Mouse (Mus musculus) MEL (cell line): ENCODE results near the gene Cops2. TPM values are rescaled to one million over a fixed set of nuclear protein-coding genes. Genes with fewer than 3 reads are reported as not detected.
A peak's percentile ranks its signal among the peaks of the same experiment; 100 is the strongest.

Experiments
- DNase-seq: peaks from one replicate; pipeline ENCODE4 v3.0.0; 2011; ENCODE audit warnings: low read depth, low spot score
- H3K27ac ChIP-seq: 2 replicates; pipeline ENCODE4 v1.5.1; 2012; ENCODE audit warnings: low read depth, mild to moderate bottlenecking, control low read depth, low read length, moderate library complexity; ENCODE audit not compliant: control insufficient read depth
- H3K27me3 ChIP-seq, 2 experiments: fragments of 150-350 bp in 1 of 2; sonication (generic) in 1 of 2; 2 replicates each; pipeline ENCODE4 v1.6.1; 2012; ENCODE audit warnings: low read length in 2 of 2, mild to moderate bottlenecking in 2 of 2, improper control_type of control experiment in 1 of 2, moderate library complexity in 1 of 2; ENCODE audit not compliant: insufficient read depth in 2 of 2, control insufficient read depth in 1 of 2
- H3K36me3 ChIP-seq, 2 experiments: 2 replicates each; pipeline ENCODE4 v1.6.1; 2012 to 2014; ENCODE audit warnings: low read length in 2 of 2, improper control_type of control experiment in 1 of 2, inconsistent platforms in 1 of 2, mild to moderate bottlenecking in 1 of 2; ENCODE audit not compliant: insufficient read depth in 2 of 2, control insufficient read depth in 1 of 2
- H3K4me1 ChIP-seq, 2 experiments: fragments of 150-350 bp in 1 of 2; sonication (generic) in 1 of 2; 2 replicates each; pipeline ENCODE4 v1.6.1; 2012; ENCODE audit warnings: low read length in 2 of 2, improper control_type of control experiment in 1 of 2, mild to moderate bottlenecking in 1 of 2; ENCODE audit not compliant: insufficient read depth in 2 of 2, control insufficient read depth in 1 of 2
- H3K4me3 ChIP-seq, 2 experiments: fragments of 150-350 bp in 1 of 2; sonication (generic) in 1 of 2; 2 replicates each; pipeline ENCODE4 v1.5.1; 2012; ENCODE audit warnings: low read depth in 2 of 2, low read length in 2 of 2, mild to moderate bottlenecking in 2 of 2, moderate library complexity in 2 of 2, control low read depth in 1 of 2, improper control_type of control experiment in 1 of 2; ENCODE audit not compliant: control insufficient read depth in 1 of 2, insufficient read depth in 1 of 2
- H3K79me2 ChIP-seq: 2 replicates; pipeline ENCODE4 v1.6.1; 2012; ENCODE audit warnings: mild to moderate bottlenecking, low read length, moderate library complexity; ENCODE audit not compliant: control insufficient read depth, poor library complexity, insufficient read depth
- H3K9ac ChIP-seq: 2 replicates; pipeline ENCODE4 v1.6.1; 2012; ENCODE audit warnings: low read depth, mild to moderate bottlenecking, control low read depth, low read length, moderate library complexity; ENCODE audit not compliant: control insufficient read depth, poor library complexity, severe bottlenecking
- H3K9me3 ChIP-seq: fragments of 150-350 bp; sonication (generic); replicated peaks from 2 replicates; pipeline ENCODE4 v1.6.1; 2012; ENCODE audit warnings: mild to moderate bottlenecking, low read length, improper control_type of control experiment, moderate library complexity; ENCODE audit not compliant: insufficient read depth
- CHD1 ChIP-seq: IDR thresholded peaks from 2 replicates; pipeline ENCODE4 v1.6.1; 2012; ENCODE audit warnings: low read depth, mild to moderate bottlenecking, inconsistent platforms, low read length, improper control_type of control experiment
- ELF1 ChIP-seq: IDR thresholded peaks from 2 replicates; pipeline ENCODE4 v1.6.1; 2014; ENCODE audit warnings: low read depth, mild to moderate bottlenecking, inconsistent platforms, low read length, improper control_type of control experiment, moderate library complexity
- EP300 ChIP-seq, 2 experiments: IDR thresholded peaks; 2 replicates each; pipeline ENCODE4 v1.6.1; 2011; ENCODE audit warnings: improper control_type of control experiment in 2 of 2, low read length in 2 of 2, low read depth in 1 of 2, mild to moderate bottlenecking in 1 of 2
- GATA1 ChIP-seq: IDR thresholded peaks from 2 replicates; pipeline ENCODE4 v1.6.1; 2011; ENCODE audit warnings: low read depth, low read length, improper control_type of control experiment
- HCFC1 ChIP-seq: IDR thresholded peaks from 2 replicates; pipeline ENCODE4 v1.6.1; 2012; ENCODE audit warnings: low read depth, mild to moderate bottlenecking, inconsistent platforms, low read length, improper control_type of control experiment, moderate library complexity
- JUND ChIP-seq: IDR thresholded peaks from 2 replicates; pipeline ENCODE4 v1.6.1; 2011; ENCODE audit warnings: low read depth, mild to moderate bottlenecking, improper control_type of control experiment, low read length
- MYB ChIP-seq: IDR thresholded peaks from 2 replicates; pipeline ENCODE4 v1.6.1; 2011; ENCODE audit warnings: mild to moderate bottlenecking, low read depth, low read length, improper control_type of control experiment
- MYC ChIP-seq: IDR thresholded peaks from 2 replicates; pipeline ENCODE4 v1.6.1; 2011; ENCODE audit warnings: low read depth, mild to moderate bottlenecking, low read length, improper control_type of control experiment, moderate library complexity
- NRF1 ChIP-seq: IDR thresholded peaks from 2 replicates; pipeline ENCODE4 v1.6.1; 2014; ENCODE audit warnings: low read depth, mild to moderate bottlenecking, inconsistent platforms, low read length, improper control_type of control experiment, moderate library complexity; ENCODE audit not compliant: poor library complexity, insufficient read depth, severe bottlenecking
- POLR2AphosphoS2 ChIP-seq: IDR thresholded peaks from 2 replicates; pipeline ENCODE4 v1.6.1; 2011; ENCODE audit warnings: low read length, improper control_type of control experiment
- POLR2AphosphoS5 ChIP-seq: IDR thresholded peaks from 2 replicates; pipeline ENCODE4 v1.6.1; 2012; ENCODE audit warnings: low read depth, borderline replicate concordance, mild to moderate bottlenecking, inconsistent platforms, low read length, moderate library complexity, mixed read lengths
- RCOR1 ChIP-seq: IDR thresholded peaks from 2 replicates; pipeline ENCODE4 v1.6.1; 2012; ENCODE audit warnings: low read depth, mild to moderate bottlenecking, inconsistent platforms, low read length, improper control_type of control experiment
- SIN3A ChIP-seq: IDR thresholded peaks from 2 replicates; pipeline ENCODE4 v1.6.1; 2012; ENCODE audit warnings: low read length, improper control_type of control experiment, inconsistent platforms
- TAL1 ChIP-seq: IDR thresholded peaks from 2 replicates; pipeline ENCODE4 v1.6.1; 2012; ENCODE audit warnings: mild to moderate bottlenecking, inconsistent platforms, low read length, moderate library complexity, mixed read lengths
- TBP ChIP-seq: IDR thresholded peaks from 2 replicates; pipeline ENCODE4 v1.8.0; 2011; ENCODE audit warnings: low read depth, low read length, improper control_type of control experiment
- USF1 ChIP-seq: IDR thresholded peaks from 2 replicates; pipeline ENCODE4 v1.6.1; 2014; ENCODE audit warnings: low read depth, mild to moderate bottlenecking, inconsistent platforms, low read length, improper control_type of control experiment, moderate library complexity
- USF2 ChIP-seq, 2 experiments: IDR thresholded peaks; 2 replicates each; pipeline ENCODE4 v1.6.1; 2011 to 2012; ENCODE audit warnings: improper control_type of control experiment in 2 of 2, low read length in 2 of 2, borderline replicate concordance in 1 of 2, inconsistent platforms in 1 of 2, low read depth in 1 of 2, mild to moderate bottlenecking in 1 of 2; ENCODE audit not compliant: insufficient read depth in 1 of 2
- ZMIZ1 ChIP-seq: IDR thresholded peaks from 2 replicates; pipeline ENCODE4 v1.6.1; 2012; ENCODE audit warnings: low read depth, mild to moderate bottlenecking, inconsistent platforms, low read length, improper control_type of control experiment, moderate library complexity
- ZNF384 ChIP-seq: IDR thresholded peaks from 2 replicates; pipeline ENCODE4 v1.6.1; 2012; ENCODE audit warnings: low read depth, mild to moderate bottlenecking, inconsistent platforms, low read length, improper control_type of control experiment
- polyA plus RNA-seq, 2 experiments: library from polyadenylated mRNA; stranded (reverse) in 1 of 2; unstranded in 1 of 2; fragments of >175 nt in 1 of 2; fragments of >200 nt in 1 of 2; gene quantifications; 2 replicates each; pipeline versions ENCODE4 v1.2.1 to v1.2.4; 2012; ENCODE audit warnings: low replicate concordance in 2 of 2, low read depth in 1 of 2; ENCODE audit not compliant: insufficient read length in 2 of 2, insufficient read depth in 1 of 2, missing spikeins in 1 of 2
- total RNA-seq: library from RNA; depleted of rRNA; stranded (reverse); fragments of 300-350 nt; gene quantifications from 2 replicates; pipeline ENCODE4 v1.2.3, GENCODE M21; 2012

The Cops2 gene
- total and polyA plus RNA-seq, 3 experiments, result 65.3 to 131 (median 66.2) TPM

- Histone ChIP-seq H3K9ac (no peak overlapping the region), H3K9me3 (no peaks in the 10 kb centered on the region), H3K27ac (no peak overlapping the region), H3K27me3 (no peaks in the 10 kb centered on the region), H3K4me1 (peaks cover 0 to 23% of the 10 kb centered on the region in 2 experiments; a peak in 3 of 4 replicates), H3K79me2 (no peaks in the 10 kb centered on the region), H3K36me3 (peaks cover 0 to 17% of the 10 kb centered on the region in 2 experiments; a peak in 2 of 4 replicates), H3K4me3 (no peak overlapping the region)
- no peak for TF ChIP-seq ZMIZ1
- TF ChIP-seq GATA1, result no peak
- no peak for TF ChIP-seq POLR2AphosphoS5
- TF ChIP-seq POLR2AphosphoS2, result no peak
- no peak for TF ChIP-seq USF1
- no peak for TF ChIP-seq ELF1
- TF ChIP-seq HCFC1, result no peak
- TF ChIP-seq SIN3A, result no peak
- TF ChIP-seq JUND, result no peak
- no peak for TF ChIP-seq EP300 (IDR thresholded peaks at IDR 0.05; ENCODE audit: low read depth in 1 of 2, low read length in 2 of 2)
- DNase-seq, result no peak
These were observed 70.2 kb downstream of the Cops2 start for GRCm38 (mm10) chr2:125788785-125789184.

GRCm38 (mm10) chr2:125788351-125788750 lies 70.6 kb downstream of the Cops2 start:
- DNase-seq, result peak; percentile 20
- no peak overlapping the region for H3K27ac ChIP-seq

GRCm38 (mm10) chr2:125785021-125785420 lies 73.9 kb downstream of the Cops2 start:
- Histone ChIP-seq H3K27ac (no peak overlapping the region), H3K9ac (no peak overlapping the region), H3K79me2 (peaks cover 9% of the 10 kb centered on the region), H3K36me3 (peaks cover 0 to 15% of the 10 kb centered on the region in 2 experiments; a peak in 2 of 4 replicates), H3K9me3 (no peaks in the 10 kb centered on the region), H3K4me3 (no peak overlapping the region), H3K4me1 (peaks cover 2 to 7% of the 10 kb centered on the region in 2 experiments; a peak in 2 of 4 replicates), H3K27me3 (no peaks in the 10 kb centered on the region)
- no peak for TF ChIP-seq CHD1
- TF ChIP-seq USF1, result no peak
- TF ChIP-seq NRF1, result no peak
- no peak for TF ChIP-seq ZNF384
- no peak for TF ChIP-seq POLR2AphosphoS2
- TF ChIP-seq MYC, result no peak
- no peak for TF ChIP-seq MYB
- TF ChIP-seq RCOR1, result no peak
- TF ChIP-seq TAL1, result no peak
- no peak for TF ChIP-seq USF2 (IDR thresholded peaks at IDR 0.05; ENCODE audit: borderline replicate concordance in 1 of 2, insufficient read depth in 1 of 2, low read depth in 1 of 2, low read length in 2 of 2)
- no peak for DNase-seq

More at GRCm38 (mm10) chr2:125788351-125788750, 70.6 kb downstream of the Cops2 start:
- Histone ChIP-seq H3K4me3 (no peak overlapping the region), H3K79me2 (no peaks in the 10 kb centered on the region), H3K4me1 (peaks cover 0 to 24% of the 10 kb centered on the region in 2 experiments; a peak in 3 of 4 replicates), H3K36me3 (peaks cover 0 to 18% of the 10 kb centered on the region in 2 experiments; a peak in 2 of 4 replicates), H3K9ac (no peak overlapping the region)
- TF ChIP-seq TBP (no peak), ZNF384 (peak; percentile 35; the same call in 1 of the 2 replicates), SIN3A (no peak)
- TF ChIP-seq, all 39 proteins: peak for 1
- Histone ChIP-seq H3K27me3 (no peaks in the 10 kb centered on the region), H3K9me3 (no peaks in the 10 kb centered on the region)
